Mouse (Mus musculus) bone marrow, adult 2 months (tissue): ENCODE results near the gene Ank2. TPM values are rescaled to one million over a fixed set of nuclear protein-coding genes. Genes with fewer than 3 reads are reported as not detected.
A peak's percentile ranks its signal among the peaks of the same experiment; 100 is the strongest.

Experiments
- H3K27ac ChIP-seq: fragments of 200-500 bp; 2 replicates; pipeline ENCODE4 v1.5.1; 2012; ENCODE audit warnings: low read depth, mild to moderate bottlenecking, control low read depth, inconsistent platforms, low read length; ENCODE audit not compliant: control insufficient read depth, poor library complexity, insufficient read depth
- H3K4me1 ChIP-seq: fragments of 200-500 bp; 2 replicates; pipeline ENCODE4 v1.6.1; 2011; ENCODE audit warnings: low read length; ENCODE audit not compliant: control insufficient read depth, insufficient read depth
- H3K4me3 ChIP-seq: fragments of 200-500 bp; replicated peaks from 2 replicates; pipeline ENCODE3; 2011; ENCODE audit warnings: mild to moderate bottlenecking, low read depth, low read length, control low read depth; ENCODE audit not compliant: control insufficient read depth
- CTCF ChIP-seq: fragments of 200-500 bp; IDR thresholded peaks from 2 replicates; pipeline ENCODE4 v1.5.1; 2011; ENCODE audit warnings: low read length, control low read depth; ENCODE audit not compliant: control insufficient read depth, insufficient read depth
- POLR2A ChIP-seq: fragments of 200-500 bp; IDR thresholded peaks from 2 replicates; pipeline ENCODE4 v1.6.1; 2011; ENCODE audit warnings: low read depth, mild to moderate bottlenecking, control low read depth, low read length, borderline replicate concordance; ENCODE audit not compliant: control insufficient read depth
- WGBS: fragments of 180-500 bp; shearing (Covaris S2); methylation state at CpG from one replicate; pipeline ENCODE4 v1.1.7; 2018; 5-methylcytosine and 5-hydroxymethylcytosine counted together
- polyA plus RNA-seq: library from polyadenylated mRNA; stranded (reverse); fragments of >200 nt; gene quantifications from 2 replicates; pipeline ENCODE4 v1.2.4, GENCODE M21; 2011; ENCODE audit warnings: low replicate concordance; ENCODE audit not compliant: missing spikeins, insufficient read depth, insufficient read length

Gene Ank2
- polyA plus RNA-seq, 1 experiment, result 5.5 TPM

DNA sequence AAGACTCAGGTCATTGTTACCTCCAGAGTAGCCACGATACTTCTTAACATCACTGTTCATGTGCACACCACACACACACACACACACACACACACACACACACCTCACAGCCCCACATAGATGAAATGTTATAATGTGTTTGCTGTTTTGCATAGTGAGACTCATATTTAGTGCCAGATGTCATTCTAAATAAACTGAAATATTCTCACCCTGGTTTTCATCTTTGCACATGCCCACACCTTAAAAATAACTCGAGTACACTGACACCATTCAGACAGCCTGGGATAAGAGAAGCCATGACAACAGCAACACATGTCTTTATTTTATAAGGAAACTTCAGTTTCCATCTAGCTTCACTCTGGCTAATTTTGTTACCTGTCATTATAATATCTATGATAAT lies 312.1 kb downstream of the Ank2 start:
- TF ChIP-seq POLR2A, result no peak
- TF ChIP-seq CTCF, result no peak
- Histone ChIP-seq H3K4me3 (no peak overlapping the region), H3K27ac (no peak overlapping the region), H3K4me1 (no peaks in the 10 kb centered on the region)
- 72% methylated on average over 2 of the region's 2 CpGs for WGBS

DNA sequence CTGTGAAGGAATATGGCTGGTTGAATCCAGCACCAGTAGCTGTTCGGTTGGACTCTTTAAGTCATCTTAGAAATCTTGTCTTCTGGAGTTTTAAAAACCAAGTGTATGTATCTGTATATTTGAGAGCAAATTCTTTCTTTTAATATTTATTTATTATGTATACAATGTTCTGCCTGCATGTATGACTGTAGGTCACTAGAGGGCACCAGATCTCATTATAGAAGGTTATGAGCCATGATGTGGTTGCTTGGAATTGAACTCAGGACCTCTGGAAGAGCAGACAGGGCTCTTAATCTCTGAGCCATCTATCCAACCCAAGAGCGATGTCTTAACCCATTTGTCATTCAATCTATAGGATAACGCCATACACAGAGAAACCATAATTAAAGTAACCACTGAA lies 312.9 kb downstream of the Ank2 start:
- Histone ChIP-seq H3K4me1 (no peaks in the 10 kb centered on the region), H3K4me3 (no peak overlapping the region), H3K27ac (no peak overlapping the region)
- no peak for TF ChIP-seq POLR2A
- no peak for TF ChIP-seq CTCF
- 80% methylated on average over 3 of the region's 3 CpGs for WGBS

DNA sequence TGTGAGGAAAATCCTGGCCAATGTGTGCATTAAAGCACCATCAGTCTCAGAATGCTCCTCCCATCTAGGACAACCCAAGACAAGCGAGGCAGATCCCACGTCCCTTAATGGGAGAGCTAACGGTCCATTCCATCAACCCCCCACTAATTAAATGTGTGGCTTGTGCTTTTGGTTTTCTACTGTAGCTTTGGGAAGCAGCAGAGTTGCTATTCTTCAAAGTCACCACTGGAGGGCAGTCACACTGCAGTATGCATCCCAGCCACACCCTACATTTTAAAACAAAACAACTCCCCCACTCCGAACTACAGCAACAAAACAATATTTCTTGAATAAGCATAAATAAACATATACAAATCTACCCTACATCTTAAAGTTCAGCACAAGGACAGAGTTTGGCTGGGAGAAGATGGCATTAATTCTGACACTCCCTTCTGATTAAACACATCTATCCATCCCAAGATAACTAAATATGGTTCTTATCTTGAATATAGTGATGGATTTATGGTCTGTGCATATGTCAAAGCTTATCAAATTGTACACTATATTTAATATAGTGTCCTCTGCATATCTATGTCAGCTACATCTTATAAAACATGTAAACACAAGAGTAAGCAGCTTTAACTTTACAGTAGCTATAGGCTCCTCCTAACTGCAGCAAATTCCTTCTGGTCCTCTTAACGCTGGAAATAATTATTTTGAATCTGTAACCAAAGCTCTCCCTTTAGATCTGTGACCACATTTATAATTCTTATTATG lies 315.0 kb downstream of the Ank2 start:
- WGBS, result 26% methylated on average over 5 of the region's 5 CpGs
- no peak overlapping the region for H3K4me3 ChIP-seq
- no peak for TF ChIP-seq POLR2A
- peak; percentile 51; the same call in 1 of the 2 replicates for TF ChIP-seq CTCF
- no peak overlapping the region for H3K27ac ChIP-seq
- H3K4me1 ChIP-seq, result no peaks in the 10 kb centered on the region

DNA sequence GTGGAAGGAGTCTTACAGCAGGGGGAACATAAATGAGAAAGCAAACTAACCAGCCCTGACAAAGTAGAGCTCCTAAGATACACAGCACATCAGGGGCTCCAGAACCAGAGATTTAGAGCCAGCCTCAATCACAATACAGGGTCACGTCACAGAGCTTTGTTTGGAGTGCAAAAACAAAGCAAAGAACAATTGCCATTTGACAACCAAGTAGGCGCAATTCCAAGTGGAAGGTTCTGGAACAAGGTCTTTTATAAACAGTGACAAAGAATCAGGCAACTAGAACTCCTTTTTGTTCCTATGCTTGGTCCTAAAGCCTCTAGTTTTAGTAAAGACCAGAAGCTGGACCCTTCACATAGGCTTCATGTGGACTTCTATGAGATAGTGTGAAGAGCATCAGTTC lies 326.5 kb downstream of the Ank2 start:
- TF ChIP-seq POLR2A (no peak), CTCF (no peak)
- H3K4me3 ChIP-seq, result no peak overlapping the region
- WGBS, result 76% methylated on average over 2 of the region's 2 CpGs
- H3K4me1 ChIP-seq, result no peaks in the 10 kb centered on the region
- no peak overlapping the region for H3K27ac ChIP-seq

DNA sequence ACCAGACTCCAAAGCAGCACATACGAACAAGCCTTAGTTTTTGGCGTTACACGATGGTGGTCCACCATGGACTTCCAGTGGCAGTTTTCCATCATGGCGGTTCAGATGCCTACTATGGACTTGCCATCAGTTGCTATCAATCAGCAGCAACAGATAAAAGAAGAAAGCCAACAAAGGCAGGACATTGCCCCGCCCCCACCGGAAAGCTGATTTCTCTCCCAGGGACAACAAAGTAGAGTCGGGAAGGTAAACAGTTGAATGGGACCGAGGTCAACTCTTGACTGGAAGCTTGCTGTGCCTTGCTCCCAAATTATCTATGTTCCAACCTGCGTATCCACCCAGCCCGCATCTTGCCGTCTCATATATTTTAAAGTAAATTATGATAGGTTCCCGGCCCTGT lies 328.9 kb downstream of the Ank2 start:
- Histone ChIP-seq H3K4me3 (no peak overlapping the region), H3K27ac (no peak overlapping the region), H3K4me1 (no peaks in the 10 kb centered on the region)
- no peak for TF ChIP-seq POLR2A
- no peak for TF ChIP-seq CTCF
- 88% methylated on average over 12 of the region's 12 CpGs for WGBS

DNA sequence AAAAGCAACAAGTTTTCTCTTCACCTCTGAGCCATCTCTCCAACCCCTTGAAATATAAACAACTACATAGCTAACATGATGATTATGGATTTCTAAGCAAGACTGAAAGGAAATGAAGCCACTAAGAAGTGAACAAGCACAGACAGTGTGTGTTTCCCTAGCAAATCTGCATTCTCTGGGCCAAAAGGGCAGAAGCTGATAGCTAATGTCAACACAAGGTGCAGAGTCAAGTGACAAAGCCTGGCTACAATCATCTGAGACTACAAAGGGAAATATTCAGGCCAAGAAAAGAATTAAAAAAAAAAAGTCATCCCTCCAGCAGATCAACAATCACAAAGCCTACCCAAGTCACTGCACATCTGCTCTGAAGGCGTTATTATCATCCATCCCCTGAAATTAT lies 330.0 kb downstream of the Ank2 start:
- WGBS, result 75% methylated on average over 1 of the region's 1 CpGs
- Histone ChIP-seq H3K4me1 (no peaks in the 10 kb centered on the region), H3K4me3 (no peak overlapping the region), H3K27ac (no peak overlapping the region)
- TF ChIP-seq POLR2A (no peak), CTCF (no peak)

DNA sequence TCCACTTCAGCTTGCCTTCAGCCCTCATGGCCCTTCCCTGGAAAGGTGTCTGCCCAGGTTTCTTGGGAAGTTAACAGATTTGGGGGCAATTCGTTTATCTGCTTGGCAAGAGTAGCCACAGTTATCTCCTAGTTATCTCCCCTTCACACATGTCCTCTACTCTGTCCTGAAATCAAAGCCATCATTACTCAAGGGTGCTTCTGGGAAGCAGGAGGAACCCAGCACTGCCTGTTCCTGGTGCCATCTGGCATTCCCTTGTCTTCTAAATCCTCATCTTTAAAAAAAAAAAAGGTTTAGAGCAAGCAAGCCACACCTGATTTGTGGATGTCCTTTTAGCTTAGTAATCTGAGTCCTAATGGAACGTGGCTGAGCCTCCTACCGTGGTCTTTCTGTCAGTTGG lies 335.4 kb downstream of the Ank2 start:
- 49% methylated on average over 3 of the region's 3 CpGs for WGBS
- no peaks in the 10 kb centered on the region for H3K4me1 ChIP-seq
- TF ChIP-seq CTCF, result no peak
- TF ChIP-seq POLR2A, result no peak
- no peak overlapping the region for H3K4me3 ChIP-seq
- H3K27ac ChIP-seq, result no peak overlapping the region

DNA sequence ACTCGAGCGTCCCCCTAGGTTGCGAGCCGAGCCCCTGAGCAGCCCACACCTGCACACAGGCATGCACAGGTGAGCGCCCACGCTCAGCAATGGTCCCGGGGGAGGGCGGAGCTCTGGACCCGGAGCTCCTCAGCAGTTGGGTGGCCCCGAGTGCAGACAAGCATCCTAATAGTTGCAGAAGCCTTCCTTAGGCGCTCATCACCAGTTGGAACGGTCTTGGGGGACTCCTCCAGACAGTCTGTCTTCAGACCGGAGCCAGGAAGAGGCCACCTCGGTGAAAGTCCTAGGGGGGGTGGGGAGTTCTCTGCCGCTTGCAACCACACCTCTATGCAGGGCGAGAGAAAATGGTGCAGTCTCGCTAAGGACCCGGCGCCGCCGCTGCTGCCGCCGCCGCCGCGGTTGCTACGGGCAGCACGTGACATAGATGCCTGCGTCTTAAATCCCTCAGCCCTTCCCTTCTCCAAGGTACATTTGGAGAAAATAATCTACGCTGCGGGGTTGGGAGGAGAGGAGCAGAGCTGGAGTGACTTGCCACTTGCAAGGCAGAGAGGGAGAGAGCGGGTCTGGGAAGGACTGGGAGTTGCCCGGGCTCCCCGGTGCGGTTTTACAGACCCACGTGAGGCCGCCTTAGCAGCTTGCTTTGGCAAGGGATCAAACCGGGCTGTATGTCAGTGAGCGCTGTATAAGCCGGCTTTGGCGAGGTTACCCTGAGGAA lies 337.0 kb downstream of the Ank2 start:
- Histone ChIP-seq H3K4me1 (no peaks in the 10 kb centered on the region), H3K4me3 (no peak overlapping the region), H3K27ac (no peak overlapping the region)
- TF ChIP-seq CTCF (no peak), POLR2A (no peak)
- 1% methylated on average over 41 of the region's 41 CpGs for WGBS
